Mouse (Mus musculus) naive thymus-derived CD4-positive, alpha-beta T cell, adult 2 months (primary cell): ENCODE measurements at regions not wholly inside any gene's neighbourhood (a gene's known extent, or its start where the extent isn't known, plus 50 kb on each side); places are given as distances from the start of the nearest gene placed in this dataset.

Experiments
- DNase-seq: peaks from one replicate; pipeline ENCODE4 v3.0.0-alpha.2; 2011; ENCODE audit warnings: low read depth

DNA sequence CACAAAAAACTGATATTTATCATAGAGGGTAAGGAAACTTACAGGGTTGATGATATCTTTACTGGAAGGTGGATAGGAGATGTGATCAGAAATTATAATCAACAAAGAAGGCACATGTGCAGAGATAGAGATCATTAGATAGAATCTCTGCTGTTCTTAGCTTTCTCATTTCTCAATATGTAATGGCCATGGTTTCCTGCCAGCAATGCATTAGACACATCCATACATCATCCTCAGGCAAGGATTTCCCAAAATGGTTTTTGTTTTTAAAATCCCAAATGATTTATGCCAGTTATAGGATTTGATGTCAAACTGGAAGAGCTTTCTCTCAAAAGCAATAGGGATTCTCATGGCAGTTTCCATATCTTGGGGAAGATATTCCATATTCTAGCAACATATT lies 52.0 kb upstream of the C030005K15Rik start:
- no peak for DNase-seq

DNA sequence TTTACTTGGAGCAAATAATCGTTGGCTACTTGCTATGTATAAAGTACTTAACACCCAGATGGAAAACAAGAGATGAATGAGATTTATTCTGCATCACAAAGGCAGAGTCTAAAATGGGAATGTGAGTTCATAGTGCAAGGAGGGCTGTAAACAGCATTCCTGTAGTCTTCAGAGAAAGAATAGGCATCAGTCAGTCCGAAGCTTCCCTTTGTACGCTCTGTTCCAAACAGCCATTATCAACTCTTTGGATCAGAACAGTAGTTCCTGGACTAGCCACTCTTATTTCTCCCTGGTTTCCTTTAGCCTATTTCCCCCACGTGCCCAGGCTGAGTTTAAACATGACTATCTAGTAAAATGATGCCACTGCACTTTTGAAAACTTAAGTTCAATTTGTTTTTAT lies 52.8 kb upstream of the C030005K15Rik start:
- DNase-seq, result no peak

DNA sequence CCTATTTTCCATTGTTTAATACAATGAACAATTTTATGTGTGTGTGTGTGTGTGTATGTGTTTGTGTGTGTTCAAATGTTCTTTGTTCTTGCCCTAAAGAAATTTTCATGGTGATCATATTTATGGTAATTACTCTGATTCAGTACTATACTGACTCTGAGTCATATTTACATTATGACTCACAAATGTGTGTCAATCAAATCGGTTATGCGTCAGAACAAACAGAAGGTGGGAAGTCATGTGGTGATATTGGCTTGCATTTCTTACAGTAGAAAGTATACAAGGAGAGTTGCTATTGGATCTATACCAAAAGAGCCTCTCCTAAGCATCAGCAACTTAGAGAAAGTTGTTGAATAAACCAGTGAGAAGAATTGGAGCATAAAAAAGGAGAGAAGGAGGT lies 67.2 kb upstream of the C030005K15Rik start:
- DNase-seq, result no peak

DNA sequence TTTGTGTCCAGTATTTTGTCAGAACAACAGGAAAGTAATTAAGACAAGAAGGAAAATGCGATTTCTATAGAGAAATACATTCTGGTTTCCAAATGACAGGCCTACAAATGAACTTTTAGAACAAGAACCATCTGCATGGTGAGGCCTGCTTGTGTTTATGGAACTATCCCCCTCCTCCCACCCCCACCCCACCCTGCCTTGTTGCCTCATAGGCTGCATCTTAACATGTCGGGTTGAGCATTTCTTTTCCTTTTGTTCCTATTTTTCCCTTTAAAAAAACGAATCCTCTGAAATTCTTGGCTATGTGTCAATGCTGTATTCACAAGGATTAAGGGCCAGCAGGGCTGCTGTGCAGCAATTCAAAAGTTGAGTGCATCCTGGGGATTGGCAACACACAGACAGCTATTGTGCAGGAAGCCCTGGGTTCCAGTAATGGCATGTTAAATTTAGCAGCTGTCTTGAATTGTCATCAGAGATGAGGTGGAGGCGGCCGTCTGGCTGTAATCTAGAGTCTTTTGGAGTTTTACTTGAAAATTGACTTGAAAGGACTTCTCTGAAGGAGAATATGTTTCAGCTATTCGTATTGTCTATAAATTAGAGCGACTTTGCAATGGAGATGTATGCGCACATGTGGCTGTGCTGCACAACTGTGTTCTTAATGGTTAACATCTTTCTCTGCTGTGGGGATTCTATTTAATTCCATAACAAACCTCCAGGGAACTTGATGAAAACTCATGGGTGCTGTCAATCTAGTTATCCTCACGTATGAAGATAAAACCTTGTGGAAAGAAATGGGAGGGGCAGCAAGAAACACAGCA lies 75.1 kb upstream of the C030005K15Rik start:
- no peak for DNase-seq

DNA sequence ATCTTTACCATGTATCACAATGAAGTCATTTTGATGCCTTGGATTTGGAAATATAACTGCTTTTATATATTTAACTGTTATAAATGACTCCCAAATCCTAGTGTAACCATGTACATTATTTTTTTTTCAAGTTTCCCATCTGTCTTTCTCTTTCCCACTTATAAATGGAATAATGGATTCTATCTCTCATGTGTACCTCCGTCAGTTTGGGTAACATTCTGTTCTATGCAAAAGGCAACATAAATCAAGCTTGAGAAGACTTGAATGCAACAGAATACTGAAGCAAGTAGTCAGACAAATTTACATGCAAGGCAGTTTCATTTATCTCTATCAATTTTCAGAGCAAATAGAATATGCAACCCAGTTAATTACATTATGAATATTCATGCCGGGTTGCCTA lies 81.4 kb upstream of the C030005K15Rik start:
- no peak for DNase-seq

DNA sequence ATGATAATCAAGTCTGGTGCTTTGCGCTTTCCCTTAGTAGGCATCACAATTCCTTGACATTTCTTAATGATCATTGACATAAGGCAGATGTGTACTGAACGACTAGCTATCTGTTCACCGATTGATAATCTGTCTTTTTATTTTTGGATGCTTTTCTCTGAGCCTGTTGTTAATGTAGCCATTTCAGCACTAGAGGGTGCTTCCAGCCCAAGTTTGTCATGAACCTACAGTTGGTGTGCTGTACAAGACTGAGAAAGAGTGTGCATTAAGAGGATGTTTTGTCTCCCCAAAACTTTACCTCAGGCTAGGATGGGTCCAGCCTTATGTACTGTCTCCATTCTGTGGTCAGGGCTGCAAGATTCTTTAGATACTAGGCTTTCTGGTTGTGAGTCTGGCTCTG lies 116.0 kb upstream of the C030005K15Rik start:
- DNase-seq, result no peak

DNA sequence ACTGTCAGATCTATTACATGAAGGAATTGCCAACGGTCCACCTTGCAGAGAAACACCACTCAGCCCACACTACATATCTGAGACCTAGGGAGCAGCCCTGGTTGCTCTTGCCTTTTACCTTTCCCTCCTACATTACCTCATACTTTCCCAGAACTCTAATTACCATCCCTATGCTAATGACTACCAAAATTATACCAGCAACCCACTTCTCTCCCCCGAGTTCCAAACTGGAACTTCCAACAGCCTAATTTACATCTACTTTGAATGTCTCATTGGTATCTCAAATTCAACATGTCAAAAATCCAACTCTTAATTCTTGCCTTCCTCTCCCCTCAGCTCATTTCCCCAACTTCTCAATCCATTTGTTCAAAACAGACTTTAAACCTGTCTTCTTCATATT lies 124.9 kb upstream of the C030005K15Rik start:
- DNase-seq, result no peak

DNA sequence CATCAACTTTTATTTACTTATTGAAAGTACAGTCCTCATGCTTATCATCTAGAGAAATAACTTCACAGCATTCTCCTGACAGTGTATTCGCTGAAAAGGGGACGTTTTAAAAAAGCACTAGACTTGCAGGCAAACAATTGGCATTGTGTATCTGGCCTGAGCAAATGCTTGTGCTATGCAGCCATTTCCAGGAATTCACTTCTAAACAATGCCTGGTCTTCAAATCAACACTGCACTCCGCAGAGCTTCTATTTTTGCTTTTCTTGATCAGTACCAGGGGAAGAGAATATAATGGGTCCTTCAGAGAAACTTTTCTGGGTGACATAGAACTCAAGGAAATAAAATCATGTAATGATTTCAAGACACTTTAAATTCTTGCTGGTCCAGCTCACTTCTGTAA lies 150.5 kb upstream of the C030005K15Rik start:
- no peak for DNase-seq

DNA sequence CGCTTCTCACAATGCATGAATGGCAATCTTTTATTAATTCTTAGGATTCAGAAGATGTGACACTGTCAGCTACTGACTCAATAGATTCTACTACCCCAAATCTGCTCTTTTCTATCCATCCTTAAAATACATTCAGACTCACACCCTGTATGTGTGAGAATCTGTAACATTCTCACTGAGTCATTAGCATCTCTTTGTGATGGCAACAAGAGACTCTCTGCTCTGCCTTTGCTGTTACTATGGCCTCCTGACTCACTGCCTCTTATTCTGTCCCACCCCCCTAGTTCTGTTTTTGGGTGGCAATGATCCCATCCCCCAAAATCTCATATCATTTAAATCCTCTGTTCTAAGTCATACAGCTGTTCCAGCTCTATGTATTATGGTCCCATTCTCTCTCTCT lies 159.5 kb upstream of the C030005K15Rik start:
- no peak for DNase-seq

DNA sequence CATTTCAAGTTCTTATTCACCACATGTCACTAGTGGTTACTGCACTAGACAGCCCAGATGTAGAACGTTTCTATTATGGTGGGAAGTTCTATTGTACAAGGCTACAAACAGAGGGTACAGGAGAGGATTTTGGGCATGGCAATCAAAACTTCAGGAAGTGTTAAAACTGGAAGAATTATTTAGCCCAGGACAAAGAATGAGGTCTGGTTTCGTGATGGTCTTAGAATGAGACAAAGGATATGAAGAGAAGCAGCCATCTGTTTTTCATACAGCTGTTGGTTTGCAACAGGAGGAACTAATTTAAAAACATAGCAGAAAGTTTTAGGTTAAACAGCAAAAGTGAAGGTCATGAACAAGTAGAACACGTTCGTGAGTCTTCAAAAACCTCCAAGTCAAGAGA lies 179.2 kb upstream of the C030005K15Rik start:
- no peak for DNase-seq

DNA sequence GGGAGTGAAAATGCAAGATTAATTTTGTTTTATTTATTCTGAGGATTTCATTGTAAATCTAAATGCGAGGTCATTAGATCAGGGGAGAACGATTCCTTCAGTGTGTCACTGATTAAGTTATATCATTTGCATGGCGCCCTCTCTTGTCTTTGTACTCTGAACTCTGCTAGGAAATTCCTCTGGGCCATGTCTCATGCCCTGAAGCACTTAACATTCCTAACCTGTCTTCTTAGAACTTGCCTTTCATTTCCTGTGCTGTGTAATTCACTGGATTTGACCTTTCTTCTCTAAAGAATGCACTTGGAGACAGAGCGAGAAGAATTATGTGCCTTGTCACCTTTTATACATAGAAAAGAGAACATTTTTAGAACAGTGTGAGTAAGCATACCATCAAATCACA lies 199.0 kb upstream of the C030005K15Rik start:
- no peak for DNase-seq

DNA sequence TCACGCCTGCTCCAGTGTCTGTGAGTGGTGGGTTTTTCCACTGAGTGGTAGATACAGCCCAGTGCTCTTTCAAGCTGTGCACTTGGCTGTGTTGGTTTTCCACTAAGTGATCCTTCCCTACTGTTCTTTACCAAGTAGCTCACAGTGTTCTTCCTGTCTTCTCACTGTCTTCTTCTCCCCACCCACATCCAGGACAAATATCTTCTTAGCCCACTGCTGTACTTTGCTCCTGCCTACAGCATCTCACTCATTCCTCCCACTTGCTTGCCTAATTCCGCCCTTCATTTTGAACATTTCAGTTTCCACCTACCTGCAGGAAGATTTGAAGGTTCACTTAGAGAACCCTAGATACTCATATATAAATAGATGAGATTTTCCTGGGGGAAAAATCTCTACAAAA lies 213.8 kb upstream of the C030005K15Rik start:
- DNase-seq, result no peak

DNA sequence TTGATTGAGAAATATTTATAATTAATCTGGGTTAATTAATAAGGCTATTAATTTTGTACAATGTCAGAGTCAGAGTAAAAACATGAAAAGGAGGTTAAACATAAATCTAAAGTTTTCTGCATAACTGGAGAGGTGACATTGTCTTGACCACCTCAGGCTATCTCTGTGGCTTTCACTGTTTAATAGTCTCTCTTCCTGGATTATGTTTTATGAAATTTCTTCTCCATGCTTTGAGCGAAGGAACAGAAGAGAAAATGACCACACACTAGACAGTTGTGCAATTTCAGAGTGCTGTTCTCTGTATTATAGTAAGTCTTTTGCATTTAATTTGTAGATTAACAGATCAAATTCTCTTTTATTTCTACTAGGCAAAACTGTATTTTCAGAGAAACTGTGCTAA lies 239.3 kb upstream of the C030005K15Rik start:
- no peak for DNase-seq

DNA sequence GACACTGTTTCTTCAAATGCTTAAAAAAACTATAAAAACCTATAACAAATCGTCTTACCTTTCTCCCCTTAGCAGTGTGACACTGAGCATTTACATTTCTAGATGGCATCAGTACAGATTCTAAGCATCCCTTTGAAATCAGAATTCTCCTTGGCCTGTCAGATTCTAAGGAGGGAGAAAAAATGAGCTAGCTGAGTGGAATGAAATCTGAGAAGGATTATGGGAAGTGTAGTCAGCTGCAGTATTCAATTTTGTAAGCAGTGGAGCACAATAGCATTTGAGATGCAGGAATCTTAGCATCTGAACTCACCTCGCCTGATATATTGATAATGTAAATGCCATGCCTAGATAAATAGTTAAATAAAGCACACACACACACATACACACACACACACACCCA lies 240.4 kb upstream of the C030005K15Rik start:
- no peak for DNase-seq

DNA sequence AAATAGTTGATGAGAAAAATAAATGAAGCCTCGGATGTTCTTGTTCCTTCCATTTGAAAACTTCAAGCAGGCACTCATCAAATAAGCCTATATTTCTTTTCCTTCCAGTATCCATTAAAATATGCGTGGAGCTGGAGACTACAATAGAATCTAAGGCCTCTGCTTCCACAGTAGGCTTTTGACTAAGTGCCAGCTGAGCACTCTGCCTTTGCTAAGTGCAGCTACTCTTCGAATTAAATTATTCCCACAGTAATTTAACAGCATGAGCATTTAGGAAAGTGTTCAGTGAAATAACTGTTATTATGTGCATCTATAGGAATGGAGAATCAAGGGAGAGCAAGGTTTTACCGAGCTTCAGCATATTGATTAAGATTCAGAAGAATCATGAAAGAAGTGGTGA lies 280.5 kb upstream of the C030005K15Rik start:
- no peak for DNase-seq

DNA sequence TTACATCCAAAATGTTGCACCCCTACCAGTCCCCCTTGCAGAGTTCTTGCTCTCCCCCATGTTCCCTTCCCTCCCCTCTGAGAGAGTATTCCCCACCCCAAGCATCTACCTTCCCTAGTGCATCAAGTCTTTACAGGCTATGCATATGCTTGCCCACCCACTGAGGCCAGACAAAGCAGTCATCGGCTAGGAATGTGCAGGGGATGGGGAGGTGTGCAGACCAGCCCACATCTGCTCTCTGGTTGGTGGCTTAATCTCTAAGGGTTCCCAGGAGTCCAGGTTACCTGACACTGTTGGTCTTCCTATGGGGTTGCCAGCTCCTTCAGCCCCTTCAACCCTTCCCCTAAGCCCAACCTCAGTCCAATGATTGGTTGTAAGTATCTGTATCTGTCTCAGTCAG lies 281.8 kb upstream of the C030005K15Rik start:
- DNase-seq, result no peak

DNA sequence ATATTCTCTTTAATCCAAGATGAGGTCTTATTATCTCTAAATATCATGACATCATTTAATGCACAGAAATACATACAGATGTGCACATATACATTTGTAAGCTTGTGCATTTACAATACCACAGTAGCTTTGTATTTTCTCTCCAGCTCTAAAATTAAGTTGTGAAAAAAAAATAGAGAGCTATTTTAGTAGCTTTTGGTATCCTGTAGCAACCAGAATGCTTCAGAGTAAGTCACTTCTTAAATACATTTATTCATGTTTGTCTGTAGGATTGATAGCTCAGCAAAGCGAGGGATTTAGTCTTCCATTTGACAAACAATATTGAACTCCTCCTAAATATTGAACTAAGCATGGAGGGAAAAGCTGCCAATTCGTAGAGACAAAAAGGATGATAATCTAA lies 286.4 kb upstream of the C030005K15Rik start:
- DNase-seq, result no peak

DNA sequence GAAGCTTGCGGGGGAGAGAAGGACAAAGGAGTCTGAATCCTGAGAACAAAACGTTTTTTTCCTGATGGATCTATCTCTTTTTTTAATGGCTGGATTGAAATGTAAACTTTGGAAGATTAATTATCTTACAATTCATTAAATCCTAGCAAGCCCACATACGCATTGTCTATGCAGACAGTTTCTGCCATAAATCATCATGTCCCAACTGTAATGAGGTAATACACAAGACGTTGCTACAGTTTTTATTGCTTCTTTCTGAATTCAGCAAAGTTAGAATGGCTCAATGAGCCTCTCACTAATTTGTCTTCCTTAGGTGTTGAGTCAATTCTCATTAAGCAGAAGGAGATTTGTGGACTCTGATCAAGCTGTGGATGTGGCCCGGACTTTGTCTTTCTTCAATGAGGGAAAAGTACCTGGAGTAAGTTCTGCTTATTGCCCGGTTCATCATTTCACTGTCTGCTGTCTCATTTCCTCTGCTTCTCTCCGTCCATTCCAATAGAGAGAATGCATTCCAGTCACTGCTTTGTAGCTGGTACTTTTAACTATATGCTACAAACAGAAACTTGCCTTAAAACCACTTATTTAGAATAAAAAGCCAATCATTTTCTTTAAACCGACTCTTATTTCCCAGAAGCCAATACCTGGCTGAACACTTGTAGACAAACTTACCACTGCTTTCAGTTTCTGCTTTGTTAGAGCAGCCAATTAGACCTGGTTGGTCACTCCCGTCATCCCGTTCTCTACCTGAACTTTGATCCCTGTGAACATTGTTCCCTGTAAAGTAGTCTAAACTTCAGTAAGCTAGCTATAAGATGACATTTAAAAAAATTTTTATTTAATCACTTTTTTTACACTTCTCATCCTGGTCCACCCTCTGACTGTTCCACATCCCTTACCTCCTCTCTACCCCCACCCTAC lies 288.7 kb upstream of the C030005K15Rik start:
- DNase-seq, result no peak

DNA sequence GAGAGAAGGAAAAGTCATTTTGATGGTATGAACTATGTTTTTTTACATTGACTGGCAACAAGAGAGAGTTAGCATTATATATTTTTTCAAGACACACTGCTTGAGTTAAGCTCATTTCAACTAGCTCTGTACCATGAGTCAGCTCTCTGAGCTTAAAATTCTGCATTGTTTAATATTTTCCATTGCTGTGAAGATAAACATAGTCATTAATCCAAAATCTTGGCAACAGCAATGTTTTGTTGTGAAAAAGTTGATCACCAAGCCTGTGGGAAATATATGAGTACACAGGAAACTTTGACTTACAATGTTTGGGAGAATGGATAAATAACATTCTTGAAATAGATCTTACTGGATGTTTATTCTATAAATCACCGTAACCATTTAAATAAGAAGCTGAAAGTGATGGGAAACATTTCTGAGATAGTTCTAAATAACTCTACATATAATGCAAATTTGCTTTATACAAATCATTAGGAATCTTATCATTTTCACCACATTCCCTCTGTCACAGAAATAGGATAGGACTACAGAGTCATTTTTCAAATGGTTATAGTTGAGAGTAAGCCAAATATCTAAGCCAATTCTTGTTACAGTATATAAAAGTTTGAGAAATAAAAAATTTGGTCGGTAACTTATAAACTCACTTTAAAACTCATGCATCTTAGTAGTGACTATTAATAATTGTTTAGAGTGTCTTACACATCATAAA lies 290.2 kb upstream of the C030005K15Rik start:
- DNase-seq, result no peak

DNA sequence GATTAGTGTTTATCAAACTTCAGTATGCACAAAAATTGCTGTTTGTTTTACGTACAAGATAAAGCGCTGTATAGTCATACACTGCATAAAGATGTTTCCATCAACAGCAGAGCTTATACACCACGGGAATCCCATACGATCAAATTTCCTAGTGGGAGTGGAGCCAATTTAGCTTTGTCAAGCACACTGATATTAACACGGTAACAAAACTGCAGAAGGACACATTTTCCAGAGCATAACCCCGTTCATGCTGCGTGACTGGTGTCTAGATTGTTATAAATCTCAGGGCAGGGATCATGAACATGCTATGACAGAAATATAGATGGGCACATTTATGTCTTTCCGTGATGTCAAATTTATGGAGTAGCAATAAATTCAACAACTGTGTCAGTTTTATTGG lies 302.6 kb upstream of the C030005K15Rik start:
- no peak for DNase-seq

DNA sequence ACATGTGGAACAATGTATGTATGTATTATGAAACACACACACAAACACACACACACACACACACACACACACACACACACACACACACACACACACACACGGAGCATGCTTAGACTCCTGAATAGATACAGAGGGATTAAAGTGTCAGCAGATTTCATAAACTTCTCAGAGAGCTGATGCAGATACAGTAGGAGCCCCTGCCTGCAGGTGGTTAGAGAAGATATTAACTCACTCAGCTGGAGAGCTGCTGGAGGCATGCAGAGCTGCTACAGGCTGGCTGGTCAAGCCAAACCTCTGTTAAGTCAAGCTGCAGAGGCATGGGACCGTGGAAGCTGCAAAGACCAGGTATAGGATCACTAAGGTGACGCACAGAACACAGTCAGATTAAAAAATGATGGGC lies 303.1 kb upstream of the C030005K15Rik start:
- DNase-seq, result no peak

DNA sequence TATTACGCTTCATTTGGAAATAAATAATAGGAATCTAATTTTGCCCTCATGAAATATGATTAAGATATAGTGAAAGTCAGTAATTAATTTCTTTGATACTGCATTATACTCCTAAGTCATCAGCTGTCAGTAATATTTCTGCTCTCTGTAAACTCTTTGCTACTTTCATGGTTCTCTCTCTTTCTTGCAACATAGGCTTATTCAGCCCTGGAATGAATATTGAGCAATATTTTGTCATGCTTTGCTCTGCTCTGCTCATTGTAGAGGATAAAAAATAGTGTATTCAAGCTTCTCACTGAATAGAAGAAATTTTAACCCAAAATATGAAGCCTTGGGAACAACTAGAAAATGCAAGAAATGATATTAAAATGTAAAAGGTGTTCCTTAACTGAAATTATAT lies 306.1 kb upstream of the C030005K15Rik start:
- DNase-seq, result no peak

DNA sequence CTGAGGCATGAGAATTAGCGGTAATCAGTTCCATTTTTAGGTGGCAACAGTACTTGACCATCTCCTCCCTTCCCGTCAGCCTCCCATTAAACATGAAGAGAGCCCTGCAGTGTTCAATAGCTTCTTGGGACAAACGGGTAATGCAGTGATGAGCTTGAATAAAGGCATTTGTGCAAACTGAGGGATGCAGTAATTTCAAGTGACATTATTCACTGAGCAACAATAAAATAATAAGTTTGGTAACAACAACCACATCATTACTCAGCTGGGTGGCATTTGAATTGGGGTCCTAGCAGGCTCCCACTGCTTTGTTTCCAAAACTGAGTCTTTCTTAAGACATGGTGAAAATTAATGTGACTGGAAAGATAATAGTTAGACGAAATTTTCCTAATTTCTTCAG lies 315.2 kb upstream of the C030005K15Rik start:
- no peak for DNase-seq
